Mouse (Mus musculus) telencephalon, adult 2 months (tissue): ENCODE data around the gene Lmo2.

Experiments
- DNase-seq: peaks from one replicate; pipeline ENCODE4 v3.0.0-alpha.2; 2011; ENCODE audit warnings: low read depth, low spot score

Lmo2 gene

DNA sequence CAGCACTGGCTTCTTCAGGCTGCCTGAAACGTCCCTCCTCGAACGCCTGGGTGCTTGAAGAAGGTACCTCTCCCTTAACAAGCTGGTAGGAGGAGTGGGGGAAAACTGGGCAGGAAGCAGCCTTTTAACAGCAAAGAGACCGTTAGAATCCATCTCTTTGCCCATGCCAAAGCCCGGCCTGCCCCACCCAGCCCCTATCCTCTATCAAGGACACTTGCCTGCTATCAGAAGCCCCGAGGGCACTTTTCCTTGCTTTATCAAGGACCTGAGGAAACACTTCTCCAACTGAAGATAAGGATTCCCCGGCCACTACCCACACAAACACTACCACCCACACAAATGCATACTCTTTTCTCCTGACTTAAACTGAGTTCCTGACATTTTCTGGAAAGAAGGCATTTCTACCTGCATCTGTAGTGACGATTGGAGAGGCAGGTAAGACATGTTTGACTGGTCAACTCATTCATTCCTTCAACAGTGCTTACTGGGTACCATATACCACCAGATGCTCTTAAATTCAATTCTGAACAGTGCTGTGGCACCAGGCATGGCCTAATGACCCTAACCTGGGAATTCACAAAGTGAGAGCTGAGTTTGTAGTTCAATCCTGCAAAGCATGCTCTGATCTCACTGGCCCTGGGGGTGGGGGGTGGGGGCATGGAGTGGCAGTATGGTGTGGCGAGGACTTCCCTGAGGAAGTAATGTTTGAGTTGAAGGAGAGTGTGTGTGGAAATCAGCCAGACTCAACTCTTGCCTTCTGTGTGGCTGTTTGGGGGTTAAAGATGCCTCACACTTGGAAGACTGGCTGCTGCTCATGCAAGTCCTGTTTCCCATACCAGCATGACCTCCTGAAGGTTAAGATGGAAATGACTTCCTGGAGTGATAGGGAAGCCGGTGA, at the start of gene Lmo2:
Gene Lmo2 (plus strand): TSS at position 338 of the 898 bp plus-strand sequence.
- DNase-seq, result no peak

- no peak for DNase-seq
Observed at GRCm38 (mm10) chr2:103910601-103911000, 47.2 kb upstream of the Lmo2 start.

DNA sequence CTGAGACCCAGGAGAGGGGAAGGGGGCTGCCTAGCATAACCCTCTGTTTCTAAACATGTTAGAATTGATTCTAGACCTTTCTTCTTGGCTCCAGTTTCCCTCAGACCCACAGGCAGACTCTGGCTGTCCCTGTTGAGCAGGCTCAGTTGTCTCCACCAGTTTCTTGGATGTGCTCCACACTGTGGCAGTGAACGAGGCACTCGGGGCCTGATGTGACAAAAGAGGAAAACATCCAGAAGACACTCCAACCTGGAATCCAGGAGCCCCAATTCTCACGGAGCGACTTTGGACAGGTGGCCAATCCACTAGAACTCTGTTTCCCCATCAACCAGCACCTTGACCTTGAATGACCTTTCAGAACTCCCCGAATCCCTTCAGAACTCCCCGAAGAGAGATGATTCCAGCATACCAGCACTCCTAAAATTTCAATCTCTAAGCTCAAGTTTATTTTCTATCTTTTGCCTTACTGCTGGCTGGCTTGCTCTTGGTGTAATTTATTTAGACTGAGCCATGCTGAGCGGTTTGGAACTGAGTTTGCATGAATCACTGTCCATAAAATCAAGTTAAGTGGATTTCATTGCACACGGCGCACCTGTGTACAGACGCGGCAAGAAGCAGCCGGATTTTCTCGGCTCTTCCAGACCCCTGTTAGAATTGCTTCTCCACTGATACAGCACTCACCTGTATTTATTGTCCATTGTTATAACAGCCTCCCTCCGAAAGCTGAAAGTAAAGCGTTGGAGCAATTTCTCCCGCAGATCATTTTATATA, 45.1 kb upstream of the Lmo2 start:
- no peak for DNase-seq

- DNase-seq, result no peak
Observed at GRCm38 (mm10) chr2:103913252-103913650, 44.5 kb upstream of the Lmo2 start.

- no peak for DNase-seq
Observed at GRCm38 (mm10) chr2:103916069-103916468, 41.7 kb upstream of the Lmo2 start.

DNA sequence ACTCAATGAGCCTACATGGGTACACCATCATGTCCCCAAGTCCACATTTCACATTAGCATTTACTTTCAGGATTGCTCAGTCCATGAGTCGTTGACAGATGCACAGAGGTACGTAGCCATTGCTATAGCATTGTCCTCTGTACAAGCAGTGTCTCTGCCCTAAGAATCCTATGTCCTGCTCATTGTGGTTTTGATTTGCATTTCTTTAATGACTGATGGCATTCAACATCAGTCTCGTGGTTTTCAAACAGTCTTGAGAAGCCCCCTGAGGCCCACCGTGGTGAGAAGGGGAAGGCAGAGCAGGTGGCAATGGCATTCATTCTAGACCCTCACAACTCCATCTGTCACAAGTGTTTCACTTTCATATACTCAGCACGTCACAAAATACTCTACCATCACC, 40.4 kb upstream of the Lmo2 start:
- DNase-seq, result no peak

- DNase-seq, result no peak
Observed at GRCm38 (mm10) chr2:103918375-103918774, 39.4 kb upstream of the Lmo2 start.

GRCm38 (mm10) chr2:103919488-103919887, 38.3 kb upstream of the Lmo2 start:
- no peak for DNase-seq

DNA sequence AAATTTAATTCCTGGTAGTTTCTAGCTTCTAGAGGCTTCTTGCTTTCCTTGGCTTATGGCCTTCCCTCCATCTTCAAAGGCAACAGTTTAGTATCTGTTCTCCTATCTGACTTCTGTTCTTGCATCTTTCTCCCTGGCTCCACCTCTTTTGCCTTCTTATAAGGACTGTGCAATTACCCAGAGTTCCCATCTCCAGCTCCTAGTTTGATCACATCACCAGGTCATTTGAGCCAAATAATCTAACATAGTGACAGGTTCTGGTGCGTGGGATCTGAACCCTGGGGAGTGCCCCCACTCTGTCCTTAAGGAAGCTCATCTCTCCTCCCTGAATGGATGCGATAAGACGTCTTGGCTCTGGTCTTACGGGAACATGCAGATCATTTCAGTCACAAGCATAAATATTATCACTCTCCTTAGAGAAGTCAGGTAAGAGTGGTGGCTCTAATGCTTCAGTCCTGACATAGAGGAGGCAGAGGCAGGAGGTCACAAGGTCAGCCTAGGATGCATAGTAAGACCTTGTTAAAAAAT, 31.1 kb upstream of the Lmo2 start:
- no peak for DNase-seq

DNA sequence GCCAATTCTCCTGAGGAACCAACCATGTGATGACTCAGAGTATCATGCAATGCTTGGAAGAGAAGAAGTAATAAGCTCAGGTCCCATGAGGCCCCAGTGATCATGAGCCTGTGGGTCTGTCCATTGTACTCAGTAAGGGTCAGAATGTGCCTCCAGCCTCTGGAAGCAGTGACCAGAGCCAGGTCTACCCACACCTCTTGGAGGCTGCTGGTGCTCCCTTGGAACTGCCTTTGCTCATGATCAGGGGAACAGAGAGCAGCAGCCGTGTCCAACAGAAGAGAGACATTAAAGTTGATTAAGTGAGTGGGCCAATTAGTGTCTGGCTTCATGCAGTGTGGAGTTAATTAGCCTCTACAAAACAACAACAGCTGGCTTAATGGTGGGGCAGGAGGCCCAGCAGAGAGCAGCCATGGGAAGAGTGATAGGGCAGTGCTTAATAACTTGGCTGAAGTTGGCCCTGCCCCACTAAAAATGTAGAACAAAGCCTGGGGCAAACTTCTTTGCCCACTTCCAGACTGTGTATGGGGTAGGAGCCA, 30.1 kb upstream of the Lmo2 start:
- no peak for DNase-seq

GRCm38 (mm10) chr2:103930306-103931019, 27.3 kb upstream of the Lmo2 start:
- no peak for DNase-seq

DNA sequence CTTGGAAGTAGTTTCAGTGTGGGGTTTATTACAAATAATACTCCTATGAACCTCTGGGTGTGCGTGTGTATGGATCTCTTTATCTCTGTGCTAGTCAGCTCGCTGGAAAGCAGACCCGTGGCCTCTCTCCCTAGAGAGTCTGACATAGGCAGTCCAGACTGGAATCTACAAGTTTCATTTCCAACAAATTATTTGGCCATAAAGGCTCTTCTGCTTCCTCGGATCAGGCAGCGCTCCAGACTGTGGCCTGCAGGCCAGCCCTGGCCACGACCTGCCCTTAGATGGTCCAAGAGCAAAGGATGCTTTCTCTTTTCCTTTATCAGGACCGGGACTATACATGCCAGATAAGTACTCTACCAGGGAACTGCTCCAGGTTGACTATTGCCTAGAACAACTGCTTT, 26.3 kb upstream of the Lmo2 start:
- no peak for DNase-seq

- DNase-seq, result no peak
Observed at GRCm38 (mm10) chr2:103932025-103932424, 25.8 kb upstream of the Lmo2 start.

DNA sequence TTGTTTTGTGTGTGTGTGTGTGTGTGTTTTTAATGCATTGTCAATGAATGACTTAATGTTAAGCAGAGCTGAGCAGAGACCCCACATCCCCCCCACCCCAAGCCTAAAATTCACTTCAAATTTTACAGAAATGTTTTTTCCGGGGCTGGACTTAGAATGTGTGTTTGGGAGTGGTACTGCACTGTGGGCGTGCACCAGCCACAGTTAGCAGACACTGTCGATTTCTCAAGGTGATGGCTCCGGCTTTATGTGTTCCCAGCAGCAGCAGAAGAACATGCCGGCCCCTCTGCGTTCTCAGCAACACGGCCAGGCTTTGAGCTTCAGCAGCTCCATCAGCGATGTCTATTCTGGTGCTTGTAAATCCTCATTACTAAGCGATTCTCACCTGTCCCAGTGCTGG, 25.3 kb upstream of the Lmo2 start:
- no peak for DNase-seq

DNA sequence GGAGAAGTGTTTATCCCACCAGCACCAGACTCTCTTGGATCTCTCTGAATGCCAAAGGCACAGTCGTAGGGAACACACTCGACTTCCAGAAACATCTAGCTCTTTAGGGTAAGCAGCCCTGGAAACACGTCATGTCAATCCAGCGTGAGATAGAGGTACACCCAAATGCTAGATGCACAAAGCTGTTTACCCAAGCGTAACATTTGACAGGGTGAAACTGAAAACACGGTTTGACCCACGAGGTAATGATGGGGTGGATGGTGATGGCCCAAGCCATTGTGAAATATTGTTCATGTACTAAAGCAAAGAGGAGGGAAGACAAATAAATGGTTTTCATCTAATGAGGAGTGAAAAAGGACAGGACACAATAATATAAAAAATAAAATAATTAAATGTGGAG, 23.5 kb upstream of the Lmo2 start:
- DNase-seq, result no peak

DNA sequence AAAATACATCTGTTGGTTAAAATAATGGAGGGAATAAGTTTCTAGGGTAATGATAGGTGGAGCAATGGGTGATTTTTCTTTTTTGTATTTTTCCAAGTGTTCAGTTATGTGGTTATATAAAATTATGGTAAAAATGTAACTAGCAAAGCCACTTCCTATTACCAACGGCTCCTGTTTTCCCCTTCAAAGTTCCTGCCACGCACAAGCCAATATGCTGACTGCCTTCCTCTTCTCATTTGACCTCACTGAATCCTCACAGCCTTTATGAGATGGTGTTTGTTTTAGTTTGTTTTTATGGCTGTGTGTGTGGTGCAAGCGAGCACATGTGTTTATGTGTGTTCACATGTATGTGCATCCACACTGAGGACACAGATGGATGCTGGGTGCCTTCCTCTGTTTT, 23.1 kb upstream of the Lmo2 start:
- no peak for DNase-seq

- no peak for DNase-seq
Observed at GRCm38 (mm10) chr2:103935691-103936435, 21.9 kb upstream of the Lmo2 start.

GRCm38 (mm10) chr2:103936666-103937065, 21.1 kb upstream of the Lmo2 start:
- no peak for DNase-seq

- no peak for DNase-seq
Observed at GRCm38 (mm10) chr2:103937670-103938069, 20.1 kb upstream of the Lmo2 start.

GRCm38 (mm10) chr2:103938573-103938972, 19.2 kb upstream of the Lmo2 start:
- DNase-seq, result no peak

- no peak for DNase-seq
Observed at GRCm38 (mm10) chr2:103939003-103939402, 18.8 kb upstream of the Lmo2 start.
